Mouse (Mus musculus): ENCODE measurements around the gene Spindoc.

- TF ChIP-seq CTCF (IDR thresholded peaks at IDR 0.05; ENCODE audit: low read depth) (no peak), EP300 (IDR thresholded peaks at IDR 0.05; ENCODE audit: low read depth) (no peak)
These were observed 77.1 kb downstream of the Spindoc start for GRCm38 (mm10) chr19:7305380-7306310.
